Mouse (Mus musculus): ENCODE measurements around the gene Agk. TPM values are rescaled to one million over a fixed set of nuclear protein-coding genes. Genes with fewer than 3 reads are reported as not detected.

Agk gene
- total RNA-seq, 1 experiment from 2014 or later, result 36.3 TPM

GRCm38 (mm10) chr6:40443281-40443928 is 118.4 kb downstream of the Agk start:
- DNase-seq, result no peak

Other genes with a start within 250 kb of the Agk start
- 14.3 and 17.9 TPM in 2 replicates for gene E330009J07Rik, start 111.0 kb downstream of the Agk start, total RNA-seq (2021)
- gene Wee2, start 113.9 kb downstream of the Agk start, total RNA-seq (2021), result not detected in 2 replicates
- gene Ssbp1, start 146.2 kb downstream of the Agk start, total RNA-seq (2021), result 59.2 and 74.6 TPM in 2 replicates
- not detected in 2 replicates for gene Tas2r137, start 166.1 kb downstream of the Agk start, total RNA-seq (2021)
- gene Tas2r108, start 168.4 kb downstream of the Agk start, total RNA-seq (2021), result not detected in 2 replicates
- not detected in 2 replicates for gene Prss37, start 194.3 kb downstream of the Agk start, total RNA-seq (2021)
- not detected in 2 replicates for gene Olfr461, start 229.9 kb downstream of the Agk start, total RNA-seq (2021)
- not detected in 2 replicates for gene Olfr460, start 244.3 kb downstream of the Agk start, total RNA-seq (2021)